Mouse (Mus musculus) forelimb bud, embryonic 11.5 days (tissue): ENCODE results near the gene Vkorc1.

Experiments used
- DNase-seq: peaks from one replicate; pipeline ENCODE4 v3.0.0-alpha.2; 2012; ENCODE audit warnings: low read depth, low spot score

Gene Vkorc1

DNA sequence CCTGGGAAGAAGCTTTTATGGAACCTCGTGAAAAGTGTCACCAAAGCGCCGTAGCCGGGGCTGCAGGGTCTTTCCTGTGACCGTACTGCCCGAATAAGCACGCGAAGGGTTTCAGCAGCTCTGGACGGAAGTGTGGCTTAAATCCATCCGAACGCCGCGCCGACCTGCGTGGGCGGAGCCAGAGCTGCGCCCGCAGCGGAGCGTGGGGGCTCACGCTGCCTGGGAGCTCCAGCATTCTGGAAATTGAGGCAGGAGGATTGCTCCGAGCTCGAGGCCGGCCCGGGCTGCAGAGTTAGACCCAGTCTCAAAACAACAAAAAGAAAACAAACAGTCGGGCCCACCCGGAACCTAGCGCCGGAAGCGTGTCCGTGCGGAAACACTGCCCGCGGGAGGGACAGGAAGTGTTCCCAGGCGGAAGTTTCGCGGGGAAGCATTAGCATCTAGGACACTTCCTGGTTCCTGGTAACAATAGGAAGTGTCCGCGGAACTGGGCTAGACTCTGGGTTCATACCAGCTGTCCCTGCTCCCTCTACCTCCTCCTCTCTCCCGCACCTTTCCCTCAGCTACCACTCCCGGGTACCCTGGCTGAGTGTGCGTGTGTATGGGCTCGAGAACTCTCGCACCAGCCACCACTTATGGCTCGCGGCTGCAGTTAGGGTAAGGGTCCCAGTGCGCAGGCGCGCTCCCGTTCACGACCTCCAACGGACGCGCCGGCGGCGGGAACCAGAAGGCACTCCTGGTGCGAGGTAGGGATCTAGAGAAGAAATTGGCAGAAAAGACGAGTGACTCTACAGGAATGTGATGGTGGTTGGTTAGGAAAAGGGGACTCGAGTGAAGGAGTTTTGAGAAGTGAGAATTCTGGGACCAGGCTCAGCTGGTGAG is 18.7 kb downstream of the Vkorc1 start, which contains the start of gene Zfp668:
TSS of gene Zfp668 (minus strand) at position 362 of the 882 bp plus-strand sequence.
- DNase-seq: peak; percentile 94

- peak; percentile 90 for DNase-seq
Measured at GRCm38 (mm10) chr7:127876041-127876466, 19.4 kb downstream of the Vkorc1 start, which contains the start of gene Zfp646. TSS of gene Zfp646 (plus strand) at chr7:127876221.

DNA sequence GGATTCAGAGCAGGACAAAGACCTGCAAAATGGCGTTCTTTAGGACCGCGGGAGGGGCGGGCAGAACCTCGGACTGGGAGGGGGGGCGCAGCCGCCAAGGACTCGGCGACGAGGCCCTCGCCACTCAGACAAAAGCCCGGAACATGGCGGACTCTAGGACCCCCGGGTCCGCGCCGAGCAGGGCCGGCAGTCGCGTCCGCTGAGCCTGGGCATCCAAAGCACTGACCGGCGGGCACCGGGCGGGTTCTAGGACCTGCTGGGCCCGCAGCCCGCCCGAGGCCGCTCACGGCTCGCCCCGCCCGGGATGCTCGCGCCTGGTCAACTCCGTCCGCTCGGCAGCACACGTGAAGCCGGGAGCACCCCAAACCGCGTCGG is 19.8 kb downstream of the Vkorc1 start:
- DNase-seq: peak; percentile 96

DNA sequence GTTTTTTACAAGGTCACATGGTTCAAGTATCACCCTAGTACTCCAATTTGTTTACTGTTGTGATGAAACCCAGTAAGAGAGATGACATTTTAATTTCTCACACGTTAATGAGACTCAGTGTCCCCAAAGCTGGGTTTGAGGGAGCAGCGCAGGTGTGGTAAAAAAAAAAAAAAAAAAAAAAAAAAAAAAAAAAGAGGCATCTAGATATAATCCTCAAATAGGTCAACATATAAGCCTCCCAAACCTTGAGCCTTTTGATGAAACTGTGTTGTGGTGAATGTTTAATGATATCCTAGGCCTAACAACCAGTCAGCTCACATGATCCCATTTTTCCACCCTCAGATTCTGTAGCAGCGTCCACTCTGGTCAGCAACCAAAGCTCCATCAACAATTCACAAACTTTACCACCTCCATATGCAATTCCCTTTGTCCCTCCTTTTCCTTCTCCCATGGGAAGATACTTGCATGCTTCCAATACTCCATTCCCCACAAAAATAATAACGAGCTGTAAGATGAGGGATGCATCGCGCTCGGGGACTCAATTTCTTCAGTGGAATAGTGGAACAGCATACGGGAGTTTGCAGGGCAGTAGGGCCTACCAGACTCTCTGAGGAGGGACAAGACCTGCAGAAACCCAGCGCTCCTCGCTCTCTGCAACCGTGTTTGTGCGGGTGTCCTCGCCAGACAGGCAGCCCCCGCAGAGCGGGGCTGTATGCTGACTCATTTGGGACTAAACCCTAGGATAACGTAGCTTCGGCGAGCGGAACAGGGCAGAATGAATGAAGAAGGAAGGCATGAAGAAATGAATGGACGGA is 20.4 kb downstream of the Vkorc1 start:
- DNase-seq: no peak

DNA sequence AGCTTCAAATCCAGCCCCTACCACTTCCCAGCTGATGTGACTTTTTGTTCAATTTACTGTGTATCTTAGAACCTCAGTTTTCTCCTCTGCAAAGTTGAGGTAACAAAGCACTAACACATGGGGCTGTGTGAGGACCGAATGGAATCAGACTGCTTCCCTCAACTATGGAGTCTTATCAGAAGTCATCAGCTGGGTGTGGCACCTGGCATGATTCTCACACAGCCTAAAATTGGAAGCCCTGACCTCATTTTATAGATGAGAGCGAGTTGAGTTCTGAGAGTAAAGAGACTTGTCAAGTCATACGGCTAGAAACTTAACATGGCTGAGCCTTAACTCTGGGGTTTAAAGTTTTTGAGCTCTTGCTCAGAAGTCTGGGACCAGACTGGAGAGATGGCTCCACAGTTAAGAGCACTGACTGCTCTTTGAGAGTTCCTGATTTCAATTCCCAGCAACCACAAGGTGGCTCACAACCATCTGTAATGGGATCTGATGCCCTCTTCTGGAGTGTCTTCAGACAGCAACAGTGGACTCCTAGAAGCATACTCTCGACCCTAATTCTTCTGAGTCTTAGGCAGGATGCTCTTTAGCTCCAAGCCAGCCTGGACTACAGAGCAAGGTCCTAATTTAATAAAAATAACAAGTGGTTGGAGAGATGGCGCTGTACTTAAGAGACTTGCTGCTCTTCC is 25.1 kb downstream of the Vkorc1 start:
- DNase-seq: no peak

GRCm38 (mm10) chr7:127869149-127869810 is 26.1 kb downstream of the Vkorc1 start:
- no peak for DNase-seq

GRCm38 (mm10) chr7:127867641-127868040 is 27.8 kb downstream of the Vkorc1 start:
- no peak for DNase-seq

DNA sequence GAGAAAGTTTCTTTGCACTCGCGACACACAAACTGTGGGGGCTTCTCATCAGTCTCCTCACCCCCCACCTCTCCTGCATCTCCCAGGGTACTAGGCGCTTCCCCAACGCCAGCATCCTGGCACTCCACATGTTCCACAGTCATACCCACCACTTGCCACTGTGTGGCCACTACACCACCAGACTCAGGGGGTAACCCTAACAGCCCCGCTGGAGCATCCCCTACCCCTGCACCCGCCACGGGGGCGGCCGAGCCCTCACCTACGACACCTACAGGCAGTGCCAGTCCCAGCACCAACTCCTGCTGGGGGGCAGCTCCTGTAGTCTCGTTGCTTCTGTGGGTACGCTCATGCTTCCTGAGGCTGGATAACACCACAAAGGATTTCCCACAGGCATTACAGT is 29.0 kb downstream of the Vkorc1 start:
- DNase-seq: no peak

DNA sequence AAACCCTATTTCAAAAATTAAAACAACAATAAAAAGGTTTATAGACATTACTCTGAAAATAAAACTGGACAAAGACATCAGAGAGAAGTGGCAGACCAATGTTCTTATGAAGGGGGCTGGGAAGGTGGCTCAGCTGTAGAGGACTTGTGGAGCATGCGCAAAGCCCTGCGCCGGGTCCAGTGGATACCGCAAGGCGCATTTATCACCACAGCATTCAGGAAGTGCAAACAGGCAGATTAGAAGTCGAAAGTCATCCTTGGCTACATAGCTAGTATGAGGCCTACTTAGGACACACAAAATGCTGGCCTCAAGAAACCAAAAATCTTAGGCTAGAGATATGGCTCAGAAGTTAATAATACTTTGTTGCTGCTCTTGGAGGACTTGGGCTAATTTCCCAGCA is 37.2 kb downstream of the Vkorc1 start:
- DNase-seq: no peak

DNA sequence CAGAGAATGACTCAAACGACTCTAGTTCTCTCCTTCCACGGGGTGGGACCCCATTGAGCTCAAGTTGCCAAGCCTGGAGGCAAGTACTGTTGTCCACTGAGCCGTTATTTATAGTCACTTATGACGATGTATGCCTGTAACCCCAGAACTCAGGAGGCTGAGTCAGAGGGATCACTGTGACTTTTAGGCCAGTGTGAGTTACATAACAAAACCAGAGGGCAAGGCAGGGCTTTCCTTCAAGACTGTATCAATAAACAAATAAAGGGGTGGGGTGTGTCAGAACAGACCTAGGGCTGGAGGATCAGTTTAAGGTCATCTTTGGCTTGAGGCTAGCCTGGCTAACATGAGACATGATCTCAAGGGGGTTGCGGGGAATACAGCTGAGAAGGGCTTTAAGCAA is 44.5 kb downstream of the Vkorc1 start:
- no peak for DNase-seq

GRCm38 (mm10) chr7:127849973-127850875 is 45.2 kb downstream of the Vkorc1 start:
- DNase-seq: no peak
